Mouse (Mus musculus) kidney, adult 8-10 months (tissue): ENCODE data around the gene Calhm2.

Experiments used
- DNase-seq, 2 experiments: peaks; one replicate each; pipeline ENCODE4 v3.0.0; 2022

The Calhm2 gene

DNA sequence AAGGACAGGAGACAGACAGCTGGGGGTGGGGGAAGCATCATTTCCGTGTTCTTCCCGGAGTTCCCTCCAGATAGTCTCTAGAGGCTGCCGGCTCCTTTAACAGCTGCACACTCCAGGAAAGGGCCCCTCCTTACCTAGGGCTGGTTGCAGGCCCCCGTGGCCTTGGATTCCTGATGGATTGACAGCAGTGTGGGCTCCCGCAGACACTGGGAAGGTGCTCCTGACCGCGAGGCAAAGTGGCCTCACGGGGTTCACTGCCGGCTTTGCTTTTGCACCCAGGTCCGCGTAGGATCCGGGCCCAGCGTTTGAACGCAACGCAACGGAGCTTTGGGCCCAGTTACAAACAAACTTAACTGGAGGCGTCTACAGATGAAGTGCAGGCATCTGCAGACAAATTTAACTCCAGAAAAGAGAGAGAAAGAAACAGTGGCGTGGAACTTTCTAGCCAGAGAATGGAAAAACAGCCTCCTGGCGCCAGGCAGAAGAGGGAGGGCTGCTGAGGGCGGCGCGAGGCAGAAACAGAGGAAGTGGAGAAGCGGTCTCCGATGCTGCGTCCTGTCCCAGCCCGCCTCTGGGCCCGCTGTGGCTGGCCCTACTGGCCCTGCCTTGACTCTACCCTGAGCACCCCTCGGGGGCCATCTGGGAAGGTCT is at the start of gene Calhm2:
TSS of gene Calhm2 (minus strand) at position 524 of the 651 bp plus-strand sequence.
- DNase-seq: peak in 1 of 2 experiments; percentile 29

GRCm38 (mm10) chr19:47186514-47187275 is 48.6 kb upstream of the Calhm2 start:
- no peak for DNase-seq

DNA sequence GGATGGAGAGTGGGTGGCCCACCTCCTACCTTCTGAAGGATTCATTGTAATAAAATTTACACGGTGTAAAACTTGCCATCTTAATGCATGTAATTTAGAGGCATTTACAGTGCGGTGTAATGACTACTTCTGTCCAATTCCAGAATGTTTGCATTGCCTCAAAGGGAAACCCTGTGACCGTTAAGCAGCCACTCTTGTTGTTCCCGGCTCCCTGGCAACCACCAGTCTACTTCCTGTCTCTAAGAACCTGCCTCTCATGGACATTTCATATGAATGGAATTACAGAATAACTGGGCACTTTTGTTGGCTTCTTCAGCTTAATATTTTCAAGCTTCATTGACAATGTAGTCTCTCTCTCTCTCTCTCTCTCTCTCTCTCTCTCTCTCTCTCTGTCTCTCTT is 46.6 kb upstream of the Calhm2 start:
- no peak for DNase-seq

DNA sequence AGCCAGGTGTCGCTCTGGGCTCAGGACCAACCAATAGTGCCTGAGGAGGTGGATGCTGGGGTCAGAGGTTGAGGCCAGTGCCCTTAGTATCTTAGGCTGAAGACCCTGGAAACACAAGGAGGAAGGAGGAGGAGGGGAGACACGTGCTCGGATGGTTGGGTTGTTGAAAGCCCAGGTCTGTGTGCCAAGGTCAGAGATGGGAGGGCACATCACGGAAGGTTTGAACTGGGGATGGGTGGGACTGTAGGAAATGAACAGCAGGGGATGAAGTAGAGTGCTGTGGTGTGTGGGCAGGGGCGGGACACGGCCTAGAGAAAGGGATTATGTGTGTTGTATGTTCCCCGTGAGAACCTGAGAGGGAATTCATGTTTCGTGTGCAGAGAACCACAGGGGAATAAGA is 46.1 kb upstream of the Calhm2 start:
- DNase-seq: no peak

DNA sequence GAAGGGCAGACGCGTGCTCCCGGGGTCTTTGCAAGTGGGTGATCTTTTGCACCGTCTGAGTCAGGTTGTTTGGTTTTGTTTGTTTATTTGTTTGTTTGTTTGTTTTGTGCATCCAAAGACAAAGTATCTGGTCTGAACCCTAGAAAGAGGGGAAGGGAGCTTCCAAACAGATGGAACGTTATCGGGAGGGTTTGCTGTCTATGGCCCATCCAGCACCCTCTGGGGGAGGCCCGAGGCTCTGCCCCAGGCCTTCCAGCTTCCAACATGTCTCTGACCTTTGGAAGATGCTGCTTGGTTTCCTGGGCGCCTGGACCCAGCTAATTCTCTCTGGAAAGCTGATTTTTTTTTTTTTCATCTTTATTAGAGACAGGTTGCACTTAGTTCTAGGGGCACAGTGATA is 41.9 kb upstream of the Calhm2 start:
- DNase-seq: no peak

- no peak for DNase-seq
These were observed 41.2 kb upstream of the Calhm2 start for GRCm38 (mm10) chr19:47179272-47179809.

DNA sequence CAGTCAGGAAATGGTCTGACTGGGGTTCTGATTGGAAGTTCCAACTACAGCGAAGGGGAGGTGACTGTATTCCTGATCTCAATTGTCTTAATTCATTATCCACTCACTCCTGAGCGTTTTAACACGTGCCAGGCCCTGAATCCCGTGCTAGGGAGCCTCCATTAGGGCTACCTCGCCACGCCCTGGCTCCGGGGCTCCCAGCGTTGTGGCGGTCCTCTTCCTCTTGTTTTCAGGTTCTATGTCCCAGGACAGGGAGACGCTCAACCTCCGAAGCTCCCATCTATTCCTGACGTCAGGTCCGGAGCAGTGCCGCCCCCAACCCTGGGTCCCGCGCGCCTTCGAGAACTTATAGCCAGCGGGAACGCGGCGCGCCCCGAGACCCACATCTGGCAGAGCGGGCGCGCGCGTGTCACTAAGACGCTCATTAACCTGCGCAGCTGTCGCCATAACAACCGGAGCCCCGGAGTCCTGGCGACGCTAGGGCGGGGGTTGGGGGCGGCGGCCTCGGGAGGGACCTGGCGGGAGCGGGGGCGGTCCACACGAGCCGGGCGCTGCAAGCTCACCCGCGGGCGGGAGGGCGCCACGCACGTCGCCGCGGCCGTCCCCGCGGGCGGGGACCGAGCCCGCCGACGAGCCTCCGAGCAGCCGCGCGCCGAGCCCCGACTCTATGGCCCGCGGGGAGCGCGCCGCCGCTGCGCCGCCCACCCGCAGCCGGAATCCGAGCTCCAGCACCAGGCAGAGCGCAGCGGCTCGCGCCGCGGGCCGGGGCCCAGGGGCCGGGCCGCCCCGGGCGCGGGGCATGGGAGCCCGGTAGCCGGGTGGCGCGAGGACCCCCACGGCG is 40.6 kb upstream of the Calhm2 start, which contains the start of gene Neurl1a:
TSS of gene Neurl1a (plus strand) at position 390 of the 841 bp plus-strand sequence.
- no peak for DNase-seq

GRCm38 (mm10) chr19:47178001-47178400 is 39.9 kb upstream of the Calhm2 start:
- DNase-seq: peak in 1 of 2 experiments; percentile 9

DNA sequence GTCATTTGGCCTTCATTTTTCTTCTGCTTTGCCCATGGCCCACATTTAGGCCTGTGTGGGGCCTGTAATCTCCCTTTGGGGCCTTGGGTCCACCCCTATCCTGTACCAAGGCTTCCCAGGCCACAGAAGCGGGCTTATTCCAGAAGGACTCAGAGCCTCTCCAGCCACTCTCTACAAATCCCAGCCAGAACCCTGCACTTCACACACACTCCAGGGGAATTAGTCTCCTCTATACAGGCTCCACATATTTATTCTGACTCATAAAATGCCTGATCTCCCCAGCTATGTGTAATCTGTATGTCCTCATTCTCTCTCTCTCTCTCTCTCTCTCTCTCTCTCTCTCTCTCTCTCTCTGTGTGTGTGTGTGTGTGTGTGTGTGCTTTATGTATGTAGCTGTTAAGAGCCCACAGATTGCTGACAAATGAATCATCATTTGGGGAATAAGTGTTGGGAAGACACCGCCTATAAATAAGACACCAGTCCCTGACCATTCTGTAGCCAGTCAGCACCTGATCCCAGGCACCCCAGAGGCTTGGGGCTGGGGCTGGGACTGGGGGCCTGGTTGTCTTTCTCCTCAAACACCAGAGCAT is 38.9 kb upstream of the Calhm2 start:
- DNase-seq: no peak

DNA sequence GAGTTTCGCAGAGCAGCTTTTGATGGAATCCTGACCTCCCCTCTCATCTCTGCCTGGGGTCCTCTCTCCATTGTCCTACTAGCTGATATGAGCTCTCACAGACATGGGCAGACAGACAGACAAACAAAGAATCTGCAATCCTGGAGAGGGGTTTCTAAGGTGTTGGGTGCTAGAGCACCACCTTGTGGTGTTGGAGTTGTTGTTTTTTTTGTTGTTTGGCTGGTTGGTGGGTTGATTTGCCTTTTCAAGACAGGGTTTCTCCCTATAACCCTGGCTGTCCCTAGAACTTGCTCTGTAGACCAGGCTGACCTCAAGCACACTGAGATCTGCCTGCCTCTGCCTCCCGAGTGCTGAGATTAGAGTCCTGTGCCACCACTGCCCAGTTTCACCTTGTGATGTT is 37.4 kb upstream of the Calhm2 start:
- no peak for DNase-seq

- peak in 1 of 2 experiments; percentile 32 for DNase-seq
These were observed 36.4 kb upstream of the Calhm2 start for GRCm38 (mm10) chr19:47174515-47174914.

DNA sequence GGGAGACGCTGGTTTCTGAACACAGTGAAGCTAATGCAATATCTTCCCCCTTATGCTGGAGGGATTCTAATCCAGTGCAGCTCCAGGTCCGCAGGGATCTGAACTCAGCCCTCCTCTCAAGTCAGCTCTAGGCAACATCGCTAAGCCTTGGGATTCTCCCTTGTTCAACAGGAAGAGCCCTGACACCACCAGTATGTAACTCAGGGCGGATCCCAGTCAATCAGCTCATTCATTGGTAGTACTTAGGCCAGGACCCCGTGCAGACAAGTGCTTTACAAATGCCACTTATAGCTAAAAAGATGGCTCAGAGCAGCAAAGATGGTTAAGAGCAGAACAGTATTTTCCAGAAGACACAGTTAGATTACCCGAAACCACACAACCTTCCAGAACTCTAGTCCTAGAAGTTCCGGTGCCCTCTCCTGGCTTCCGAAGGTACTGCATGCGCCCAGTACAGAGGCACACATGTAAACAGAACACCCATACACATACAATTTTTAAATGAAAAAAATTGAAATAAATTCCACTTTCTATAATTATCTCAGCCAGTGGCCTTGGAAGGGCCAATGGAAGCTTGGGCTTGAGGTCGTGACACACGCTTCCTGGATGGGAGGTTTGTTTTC is 30.8 kb upstream of the Calhm2 start:
- peak; percentile 74 to 91 for DNase-seq

GRCm38 (mm10) chr19:47168223-47168622 is 30.1 kb upstream of the Calhm2 start:
- DNase-seq: no peak

DNA sequence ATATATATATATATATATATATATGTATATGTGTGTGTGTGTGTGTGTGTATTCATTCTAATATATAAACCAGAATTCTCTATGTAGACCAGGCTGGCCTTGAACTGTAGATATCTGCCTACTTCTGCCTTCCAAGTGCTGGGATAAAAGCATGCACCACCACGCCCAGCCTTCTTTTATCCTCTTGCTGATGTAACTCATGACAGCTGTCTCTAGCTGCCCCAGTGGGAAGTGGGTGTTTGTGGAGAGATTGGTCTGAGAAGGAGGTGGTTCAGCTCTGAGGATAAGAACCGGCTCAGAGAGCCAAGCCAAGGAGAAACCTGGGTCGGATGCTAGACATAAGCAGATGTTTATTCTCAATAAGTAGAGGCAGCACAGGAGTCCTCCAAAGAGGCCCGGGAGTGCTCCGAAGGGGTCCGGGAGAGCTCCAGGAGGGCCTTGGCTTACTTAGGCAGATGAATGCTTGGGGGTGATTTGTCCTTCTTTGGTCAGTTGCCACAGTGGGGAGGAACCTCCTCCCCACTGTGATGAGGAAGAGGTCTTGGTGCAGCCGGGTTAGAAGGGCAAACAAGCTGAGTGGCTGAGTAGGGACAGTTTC is 29.6 kb upstream of the Calhm2 start:
- no peak for DNase-seq

GRCm38 (mm10) chr19:47166758-47167157 is 28.7 kb upstream of the Calhm2 start:
- DNase-seq: no peak

- no peak for DNase-seq
These were observed 25.2 kb upstream of the Calhm2 start for GRCm38 (mm10) chr19:47163176-47163744.

GRCm38 (mm10) chr19:47161669-47162068 is 23.6 kb upstream of the Calhm2 start:
- no peak for DNase-seq

GRCm38 (mm10) chr19:47157664-47158063 is 19.6 kb upstream of the Calhm2 start, which contains the start of gene Calhm3:
Gene Calhm3 (minus strand): TSS chr19:47157764.
- no peak for DNase-seq

DNA sequence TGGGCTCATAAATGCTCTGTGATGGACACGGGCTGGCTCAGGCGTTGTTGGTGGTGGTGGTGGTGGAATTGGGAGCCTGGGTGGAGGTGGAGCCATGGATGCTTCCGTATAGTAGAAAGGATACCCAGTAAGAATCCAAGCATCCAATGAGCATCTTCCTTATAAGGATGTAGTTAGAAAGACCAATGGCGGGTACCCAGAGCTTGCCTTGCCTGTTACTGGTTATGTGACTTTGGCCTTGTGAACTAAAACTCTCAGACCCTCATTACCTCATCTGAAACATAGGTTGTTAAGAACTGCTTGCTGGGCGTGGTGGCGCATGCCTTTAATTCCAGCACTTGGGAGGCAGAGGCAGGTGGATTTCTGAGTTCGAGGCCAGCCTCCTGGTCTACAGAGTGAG is 15.7 kb upstream of the Calhm2 start:
- no peak for DNase-seq

DNA sequence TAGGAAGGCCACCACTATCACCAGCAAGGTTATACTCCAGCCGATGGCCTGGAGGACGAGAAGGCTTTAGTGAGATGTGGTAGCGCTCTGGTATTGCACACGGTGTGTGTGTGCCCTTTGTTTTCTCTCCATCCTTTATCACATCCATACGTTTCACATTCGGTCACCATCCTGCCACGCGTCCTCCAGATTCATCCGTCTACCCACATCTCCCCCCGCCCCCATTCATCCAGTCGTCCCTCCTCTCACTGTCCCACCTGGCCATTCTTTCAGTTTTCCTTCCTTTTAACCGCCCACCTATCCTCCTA is 13.9 kb upstream of the Calhm2 start:
- no peak for DNase-seq

GRCm38 (mm10) chr19:47151332-47152061 is 13.4 kb upstream of the Calhm2 start:
- DNase-seq: no peak
